Mouse (Mus musculus) E14TG2a.4 (cell line): ENCODE data around the gene Cyp11a1.

ENCODE experiments used
- CTCF ChIP-seq: conservative IDR thresholded peaks from 2 replicates; pipeline ENCODE4 v1.5.1; 2014; ENCODE audit warnings: low read length
- NANOG ChIP-seq: IDR thresholded peaks from 2 replicates; pipeline ENCODE4 v1.6.1; 2014; ENCODE audit warnings: borderline replicate concordance, low read length, mixed read lengths

DNA sequence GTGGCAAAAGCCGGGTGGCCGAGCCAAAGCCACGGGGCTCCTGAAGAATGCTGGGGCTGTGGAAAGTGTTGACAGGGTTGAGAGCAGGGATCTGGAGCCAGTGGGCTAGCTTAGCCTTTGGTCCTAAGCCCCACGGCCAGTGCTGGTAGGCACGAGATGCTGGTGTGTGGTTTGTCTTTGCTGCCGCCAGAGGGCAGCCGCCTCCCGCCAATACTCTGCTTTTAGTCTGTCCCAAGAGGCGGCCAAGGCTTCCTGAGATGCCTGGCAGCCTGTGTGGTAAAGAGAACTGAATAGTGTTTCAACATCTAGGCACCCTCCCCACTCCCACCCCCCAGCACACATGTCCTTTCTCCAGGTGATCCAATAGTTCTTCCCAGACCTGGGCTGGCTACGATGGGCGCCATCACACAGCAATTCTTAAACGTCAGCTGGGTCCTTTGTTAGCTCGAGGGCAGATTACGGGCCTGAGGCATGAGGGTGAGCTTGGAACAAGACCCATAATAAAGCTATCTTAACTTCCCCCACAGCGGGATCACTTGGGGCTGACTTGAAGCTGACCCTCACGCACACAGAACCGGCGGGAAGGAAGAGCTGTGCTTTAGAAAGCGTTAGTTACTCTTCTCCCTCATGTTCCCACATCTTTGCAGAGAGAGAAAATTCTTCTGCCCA lies 32.4 kb downstream of the Cyp11a1 start:
- TF ChIP-seq CTCF, result peak; percentile 67
- no peak for TF ChIP-seq NANOG
